Mouse (Mus musculus): ENCODE data around the gene Il23a. TPM values are rescaled to one million over a fixed set of nuclear protein-coding genes. Genes with fewer than 3 reads are reported as not detected.
"Not testable (repeated sequence)": the region's sequence is repeated elsewhere in the genome, so short reads cannot be mapped to it uniquely, and the experiment has no call there.

The Il23a gene
- polyA plus RNA-seq, 1 experiment from 2014 or later: 0.12 TPM

- Histone ChIP-seq H3K9ac (ENCODE audit: low read depth, low read length) (no peak overlapping the region), H3K9me3 (replicated peaks; ENCODE audit: control insufficient read depth, low read length) (no peaks in the 10 kb centered on the region), H3K36me3 (ENCODE audit: control insufficient read depth, insufficient read depth) (no peaks in the 10 kb centered on the region), H3K27ac (ENCODE audit: low read length) (no peak overlapping the region), H3K4me1 (ENCODE audit: control insufficient read depth, low read depth, low read length) (peaks cover 11% of the 10 kb centered on the region), H3K27me3 (ENCODE audit: control insufficient read depth, insufficient read depth, low read depth, low read length) (no peaks in the 10 kb centered on the region), H3K4me2 (ENCODE audit: low read depth, low read length) (no peak overlapping the region), H3K4me3 (ENCODE audit: low read depth, low read length) (no peak overlapping the region)
- 76% methylated on average over 11 of the region's 11 CpGs for WGBS (ENCODE audit: insufficient replicate concordance)
- peak; percentile 33; the same call in 1 of the 2 replicates for ATAC-seq (ENCODE audit: low read depth)
Observed at GRCm38 (mm10) chr10:128297622-128298021, 930 bp downstream of the Il23a start.

GRCm38 (mm10) chr10:128297221-128297620 is 1.3 kb downstream of the Il23a start:
- ATAC-seq (ENCODE audit: low read depth): no peak
- Histone ChIP-seq H3K4me3 (ENCODE audit: low read depth, low read length) (no peak overlapping the region), H3K4me1 (ENCODE audit: control insufficient read depth, low read depth, low read length) (peaks cover 7% of the 10 kb centered on the region), H3K4me2 (ENCODE audit: low read depth, low read length) (no peak overlapping the region), H3K9me3 (replicated peaks; ENCODE audit: control insufficient read depth, low read length) (no peaks in the 10 kb centered on the region), H3K27ac (ENCODE audit: low read length) (no peak overlapping the region), H3K27me3 (ENCODE audit: control insufficient read depth, insufficient read depth, low read depth, low read length) (no peaks in the 10 kb centered on the region), H3K9ac (ENCODE audit: low read depth, low read length) (no peak overlapping the region), H3K36me3 (ENCODE audit: control insufficient read depth, insufficient read depth) (no peaks in the 10 kb centered on the region)
- 65% methylated on average over 4 of the region's 4 CpGs for WGBS (ENCODE audit: insufficient replicate concordance)

GRCm38 (mm10) chr10:128296370-128297090 is 2.0 kb downstream of the Il23a start:
- Histone ChIP-seq H3K4me1 (ENCODE audit: control insufficient read depth, low read depth, low read length) (peaks cover 5% of the 10 kb centered on the region), H3K9me3 (replicated peaks; ENCODE audit: control insufficient read depth, low read length) (no peaks in the 10 kb centered on the region), H3K9ac (ENCODE audit: low read depth, low read length) (no peak overlapping the region), H3K36me3 (ENCODE audit: control insufficient read depth, insufficient read depth) (peaks cover 3% of the 10 kb centered on the region; the same call in 1 of the 2 replicates), H3K27ac (ENCODE audit: low read length) (no peak overlapping the region), H3K27me3 (ENCODE audit: control insufficient read depth, insufficient read depth, low read depth, low read length) (no peaks in the 10 kb centered on the region), H3K4me2 (ENCODE audit: low read depth, low read length) (no peak overlapping the region), H3K4me3 (ENCODE audit: low read depth, low read length) (no peak overlapping the region)
- no peak for ATAC-seq (ENCODE audit: low read depth)
- 70% methylated on average over 13 of the region's 13 CpGs for WGBS (ENCODE audit: insufficient replicate concordance)

GRCm38 (mm10) chr10:128290594-128290993 is 8.0 kb downstream of the Il23a start:
- not testable (repeated sequence) for ATAC-seq (ENCODE audit: low read depth); H3K36me3 ChIP-seq (ENCODE audit: control insufficient read depth, insufficient read depth); H3K4me2 ChIP-seq (ENCODE audit: low read depth, low read length); H3K27me3 ChIP-seq (ENCODE audit: control insufficient read depth, insufficient read depth, low read depth, low read length); H3K4me1 ChIP-seq (ENCODE audit: control insufficient read depth, low read depth, low read length); H3K9ac ChIP-seq (ENCODE audit: low read depth, low read length); H3K4me3 ChIP-seq (ENCODE audit: low read depth, low read length); H3K9me3 ChIP-seq (replicated peaks; ENCODE audit: control insufficient read depth, low read length); H3K27ac ChIP-seq (ENCODE audit: low read length)
- 75% methylated on average over 1 of the region's 1 CpGs for WGBS (ENCODE audit: insufficient replicate concordance)

GRCm38 (mm10) chr10:128283604-128284579 is 14.7 kb downstream of the Il23a start:
- 62% methylated on average over 31 of the region's 31 CpGs for WGBS (ENCODE audit: insufficient replicate concordance)

GRCm38 (mm10) chr10:128282886-128283450 is 15.6 kb downstream of the Il23a start:
- no peak overlapping the region for H3K27ac ChIP-seq (ENCODE audit: low read length)
- no peak overlapping the region for H3K4me2 ChIP-seq (ENCODE audit: low read depth, low read length)
- H3K9me3 ChIP-seq (replicated peaks; ENCODE audit: control insufficient read depth, low read length): no peaks in the 10 kb centered on the region
- no peak overlapping the region for H3K4me3 ChIP-seq (ENCODE audit: low read depth, low read length)
- H3K9ac ChIP-seq (ENCODE audit: low read depth, low read length): no peak overlapping the region
- peaks cover 36% of the 10 kb centered on the region for H3K36me3 ChIP-seq (ENCODE audit: control insufficient read depth, insufficient read depth)
- no peaks in the 10 kb centered on the region for H3K27me3 ChIP-seq (ENCODE audit: control insufficient read depth, insufficient read depth, low read depth, low read length)
- H3K4me1 ChIP-seq (ENCODE audit: control insufficient read depth, low read depth, low read length): no peaks in the 10 kb centered on the region; the same call in 1 of the 2 replicates
- ATAC-seq (ENCODE audit: low read depth): no peak
- WGBS (ENCODE audit: insufficient replicate concordance): 78% methylated on average over 20 of the region's 20 CpGs

More at GRCm38 (mm10) chr10:128283604-128284579, 14.7 kb downstream of the Il23a start:
- Histone ChIP-seq H3K4me3 (ENCODE audit: low read depth, low read length) (no peak overlapping the region), H3K4me2 (ENCODE audit: low read depth, low read length) (no peak overlapping the region), H3K4me1 (ENCODE audit: control insufficient read depth, low read depth, low read length) (no peaks in the 10 kb centered on the region; the same call in 1 of the 2 replicates), H3K27ac (ENCODE audit: low read length) (no peak overlapping the region), H3K27me3 (ENCODE audit: control insufficient read depth, insufficient read depth, low read depth, low read length) (no peaks in the 10 kb centered on the region), H3K36me3 (ENCODE audit: control insufficient read depth, insufficient read depth) (peaks cover 35% of the 10 kb centered on the region), H3K9me3 (replicated peaks; ENCODE audit: control insufficient read depth, low read length) (no peaks in the 10 kb centered on the region), H3K9ac (ENCODE audit: low read depth, low read length) (no peak overlapping the region)
- peak; percentile 35; the same call in 1 of the 2 replicates for ATAC-seq (ENCODE audit: low read depth)

GRCm38 (mm10) chr10:128281682-128282081 is 16.9 kb downstream of the Il23a start:
- WGBS (ENCODE audit: insufficient replicate concordance): 90% methylated on average over 14 of the region's 14 CpGs
- Histone ChIP-seq H3K27me3 (ENCODE audit: control insufficient read depth, insufficient read depth, low read depth, low read length) (no peaks in the 10 kb centered on the region), H3K9ac (ENCODE audit: low read depth, low read length) (no peak overlapping the region), H3K9me3 (replicated peaks; ENCODE audit: control insufficient read depth, low read length) (no peaks in the 10 kb centered on the region), H3K4me1 (ENCODE audit: control insufficient read depth, low read depth, low read length) (no peaks in the 10 kb centered on the region; the same call in 1 of the 2 replicates), H3K36me3 (ENCODE audit: control insufficient read depth, insufficient read depth) (peaks cover 45% of the 10 kb centered on the region), H3K4me2 (ENCODE audit: low read depth, low read length) (no peak overlapping the region), H3K27ac (ENCODE audit: low read length) (no peak overlapping the region), H3K4me3 (ENCODE audit: low read depth, low read length) (no peak overlapping the region)
- no peak for ATAC-seq (ENCODE audit: low read depth)

GRCm38 (mm10) chr10:128280943-128281342 is 17.6 kb downstream of the Il23a start:
- no peak overlapping the region for H3K9ac ChIP-seq (ENCODE audit: low read depth, low read length)
- H3K36me3 ChIP-seq (ENCODE audit: control insufficient read depth, insufficient read depth): peaks cover 45% of the 10 kb centered on the region
- H3K9me3 ChIP-seq (replicated peaks; ENCODE audit: control insufficient read depth, low read length): no peaks in the 10 kb centered on the region
- no peak overlapping the region for H3K27ac ChIP-seq (ENCODE audit: low read length)
- H3K4me1 ChIP-seq (ENCODE audit: control insufficient read depth, low read depth, low read length): no peaks in the 10 kb centered on the region; the same call in 1 of the 2 replicates
- no peak overlapping the region for H3K4me3 ChIP-seq (ENCODE audit: low read depth, low read length)
- 74% methylated on average over 6 of the region's 6 CpGs for WGBS (ENCODE audit: insufficient replicate concordance)
- no peak overlapping the region for H3K4me2 ChIP-seq (ENCODE audit: low read depth, low read length)
- no peak for ATAC-seq (ENCODE audit: low read depth)
- no peaks in the 10 kb centered on the region for H3K27me3 ChIP-seq (ENCODE audit: control insufficient read depth, insufficient read depth, low read depth, low read length)
